Mouse (Mus musculus) heart, adult 2 months (tissue): ENCODE measurements around the gene Bcap29. TPM values are rescaled to one million over a fixed set of nuclear protein-coding genes. Genes with fewer than 3 reads are reported as not detected.

Experiments used
- DNase-seq, 2 experiments: peaks; one replicate each; pipeline ENCODE4 v3.0.0; 2021
- H3K27ac ChIP-seq: fragments of 200-600 bp; 2 replicates; pipeline ENCODE4 v1.8.1; 2022
- H3K27me3 ChIP-seq: fragments of 200-500 bp; 2 replicates; pipeline ENCODE4 v1.6.1; 2012; ENCODE audit warnings: mild to moderate bottlenecking, low read length, inconsistent platforms, mixed read lengths; ENCODE audit not compliant: control insufficient read depth, insufficient read depth
- H3K36me3 ChIP-seq: fragments of 200-500 bp; 2 replicates; pipeline ENCODE4 v1.6.1; 2012; ENCODE audit warnings: low read length, inconsistent platforms; ENCODE audit not compliant: control insufficient read depth, insufficient read depth
- H3K4me1 ChIP-seq: fragments of 200-500 bp; 2 replicates; pipeline ENCODE4 v1.6.1; 2011; ENCODE audit warnings: low read length; ENCODE audit not compliant: control insufficient read depth, insufficient read depth
- H3K4me3 ChIP-seq: fragments of 200-600 bp; 2 replicates; pipeline ENCODE4 v1.8.1; 2022
- H3K79me2 ChIP-seq: fragments of 200-500 bp; replicated peaks from 2 replicates; pipeline ENCODE4 v1.6.1; 2012; ENCODE audit warnings: mild to moderate bottlenecking, inconsistent platforms, low read length, moderate library complexity, mixed read lengths; ENCODE audit not compliant: control insufficient read depth, insufficient read depth
- H3K9ac ChIP-seq: fragments of 200-500 bp; 2 replicates; pipeline ENCODE4 v1.6.1; 2012; ENCODE audit warnings: low read depth, mild to moderate bottlenecking, control low read depth, inconsistent platforms, low read length, mixed read lengths
- CTCF ChIP-seq: fragments of 200-600 bp; IDR thresholded peaks from 2 replicates; pipeline ENCODE4 v1.8.1; 2022; ENCODE audit warnings: antibody characterized with exemption, mild to moderate bottlenecking, moderate library complexity
- EP300 ChIP-seq: fragments of 200-500 bp; IDR thresholded peaks from 2 replicates; pipeline ENCODE4 v1.6.1; 2011; ENCODE audit warnings: low read depth, low read length, control low read depth; ENCODE audit not compliant: insufficient read depth
- POLR2A ChIP-seq: fragments of 200-500 bp; IDR thresholded peaks from 2 replicates; pipeline ENCODE4 v1.6.1; 2011; ENCODE audit warnings: mild to moderate bottlenecking, low read depth, low read length, control low read depth; ENCODE audit not compliant: insufficient read depth
- WGBS: fragments of 180-500 bp; shearing (Covaris S2); methylation state at CpG from one replicate; pipeline ENCODE4 v1.1.7; 2018; 5-methylcytosine and 5-hydroxymethylcytosine counted together
- intact Hi-C: fragments of 180-260 bp; cut with DNase I; formaldehyde crosslinking; loops from one replicate; pipeline ENCODE4 v1.15.1; 2025
- polyA plus RNA-seq: library from polyadenylated mRNA; depleted of rRNA; stranded (reverse); fragments of >200 nt; gene quantifications from 2 replicates; pipeline ENCODE4 v1.2.3, GENCODE M21; 2012; rRNA removed
- total RNA-seq, 2 experiments: library from RNA; stranded (reverse); gene quantifications; 2 replicates each; pipeline ENCODE4 v1.2.3; 2021

The Bcap29 gene
- total and polyA plus RNA-seq, 3 experiments, result 7.9 to 34.3 (median 30.9) TPM

DNA sequence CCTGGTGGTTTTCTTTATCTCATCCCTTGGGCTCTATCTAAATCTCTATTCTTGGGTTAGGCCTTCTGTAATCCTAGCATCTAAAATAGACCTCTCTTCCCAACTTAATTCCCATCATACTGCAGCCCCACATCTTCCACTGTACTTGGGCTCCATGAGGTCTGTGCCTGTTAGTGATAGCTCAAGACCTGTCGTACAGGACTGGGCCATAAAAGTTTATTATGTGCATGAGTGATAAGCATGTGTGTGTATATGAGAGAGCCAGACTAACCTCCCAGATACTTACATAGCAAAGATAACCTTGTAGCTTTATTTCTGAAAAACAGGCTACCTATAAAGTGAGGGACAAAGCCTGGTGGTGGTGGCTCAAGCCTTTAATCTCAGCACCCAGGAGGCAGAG, 80.1 kb downstream of the Bcap29 start:
- Histone ChIP-seq H3K4me1 (no peaks in the 10 kb centered on the region), H3K36me3 (no peaks in the 10 kb centered on the region), H3K4me3 (no peak overlapping the region), H3K79me2 (no peaks in the 10 kb centered on the region), H3K27me3 (peaks cover 8% of the 10 kb centered on the region), H3K27ac (no peak overlapping the region), H3K9ac (no peak overlapping the region)
- intact Hi-C loops, result no loop called here
- WGBS, result 85% methylated on average over 1 of the region's 1 CpGs
- DNase-seq, result no peak
- no peak for TF ChIP-seq EP300
- TF ChIP-seq POLR2A, result no peak
- TF ChIP-seq CTCF, result no peak

DNA sequence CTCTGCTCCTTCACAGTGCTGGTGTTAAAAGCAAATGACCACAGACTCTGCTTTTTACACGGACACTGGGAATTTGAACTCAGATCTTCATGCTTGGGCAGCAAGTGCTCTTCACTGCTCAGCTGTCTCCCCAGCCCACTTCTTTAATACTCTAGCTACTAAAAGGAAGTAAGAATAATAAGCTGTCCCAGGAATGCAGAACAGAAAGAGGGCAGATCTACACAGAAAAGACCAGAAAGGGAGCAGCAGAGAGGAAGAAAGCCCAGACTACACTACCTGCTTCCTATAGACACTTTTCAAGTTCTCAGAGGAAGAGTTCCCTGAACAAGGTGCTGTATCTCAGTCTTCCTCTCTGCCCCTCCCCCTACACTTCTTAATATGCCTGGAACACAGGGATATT, 83.2 kb downstream of the Bcap29 start:
- no peaks in the 10 kb centered on the region for H3K36me3 ChIP-seq
- WGBS, result 55% methylated on average over 1 of the region's 1 CpGs
- no peak overlapping the region for H3K4me3 ChIP-seq
- no peaks in the 10 kb centered on the region for H3K27me3 ChIP-seq
- intact Hi-C loops, result no loop called here
- no peak overlapping the region for H3K9ac ChIP-seq
- H3K4me1 ChIP-seq, result no peaks in the 10 kb centered on the region
- TF ChIP-seq EP300 (no peak), CTCF (no peak), POLR2A (no peak)
- no peak for DNase-seq
- H3K79me2 ChIP-seq, result no peaks in the 10 kb centered on the region
- no peak overlapping the region for H3K27ac ChIP-seq

DNA sequence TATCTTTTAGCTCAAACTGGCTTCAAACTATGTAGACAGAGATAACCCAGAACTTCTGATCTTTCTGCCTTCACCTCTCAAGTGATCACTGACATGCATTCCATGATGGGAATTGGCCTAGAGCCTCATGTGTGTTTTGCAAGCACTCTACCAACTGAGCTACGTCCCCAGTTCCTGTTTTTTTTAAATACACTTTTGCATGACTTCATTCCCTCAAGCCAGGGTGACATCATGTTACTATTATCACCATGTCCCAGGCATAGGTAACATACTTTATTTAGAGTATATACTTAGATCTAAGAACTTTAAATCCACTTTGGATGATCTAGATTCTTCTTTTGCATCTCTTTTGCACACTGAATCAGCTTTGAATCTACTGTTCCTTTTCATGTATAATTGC, 88.4 kb downstream of the Bcap29 start:
- intact Hi-C loops, result no loop called here
- Histone ChIP-seq H3K27me3 (no peaks in the 10 kb centered on the region), H3K4me1 (no peaks in the 10 kb centered on the region), H3K79me2 (no peaks in the 10 kb centered on the region), H3K36me3 (no peaks in the 10 kb centered on the region), H3K27ac (no peak overlapping the region), H3K9ac (no peak overlapping the region), H3K4me3 (no peak overlapping the region)
- TF ChIP-seq POLR2A (no peak), CTCF (no peak), EP300 (no peak)
- 28% methylated on average over 1 of the region's 1 CpGs for WGBS
- no peak for DNase-seq

DNA sequence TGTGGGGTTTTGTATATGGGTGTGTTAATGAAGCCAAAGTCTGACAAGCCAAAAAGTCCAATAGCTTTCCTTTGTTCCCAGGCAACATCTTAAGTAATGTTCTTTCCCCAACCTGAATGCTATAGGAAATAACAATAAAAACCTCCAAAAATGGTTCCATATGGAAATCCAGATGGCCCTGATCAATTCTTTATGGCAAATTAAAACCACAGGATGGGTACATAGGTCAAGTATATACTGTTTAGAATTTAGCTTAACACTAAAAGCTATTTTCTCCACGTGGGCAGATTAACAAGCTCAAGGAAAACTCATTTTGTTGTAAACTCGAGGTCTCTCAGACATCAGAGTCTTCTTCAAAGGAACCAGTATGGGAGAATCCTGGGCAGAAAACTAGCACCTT, 89.2 kb downstream of the Bcap29 start:
- H3K36me3 ChIP-seq, result no peaks in the 10 kb centered on the region
- no peak overlapping the region for H3K9ac ChIP-seq
- DNase-seq, result no peak
- 66% methylated on average over 2 of the region's 2 CpGs for WGBS
- H3K27me3 ChIP-seq, result no peaks in the 10 kb centered on the region
- no peaks in the 10 kb centered on the region for H3K4me1 ChIP-seq
- H3K27ac ChIP-seq, result no peak overlapping the region
- no peaks in the 10 kb centered on the region for H3K79me2 ChIP-seq
- intact Hi-C loops, result no loop called here
- H3K4me3 ChIP-seq, result no peak overlapping the region
- TF ChIP-seq EP300 (no peak), POLR2A (no peak), CTCF (no peak)

DNA sequence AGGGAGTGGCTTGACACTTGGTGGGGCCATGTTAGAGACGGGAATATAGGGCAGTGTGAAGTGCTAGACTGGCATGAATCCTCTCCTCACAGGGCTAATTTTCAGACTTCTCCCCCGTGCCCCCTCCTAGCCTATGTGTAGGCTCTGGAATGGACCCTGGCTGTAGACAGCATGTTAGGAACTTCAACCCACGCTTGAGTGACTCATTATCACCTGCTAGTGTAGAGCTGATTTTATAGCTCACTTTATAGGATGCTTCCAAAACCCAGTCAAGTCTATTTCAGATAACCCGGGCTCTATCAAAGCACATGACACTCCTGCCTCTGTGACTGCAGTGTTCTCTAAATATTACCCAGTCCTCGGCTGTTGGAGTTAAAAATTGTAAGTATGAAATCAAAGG, 92.9 kb downstream of the Bcap29 start:
- Histone ChIP-seq H3K4me3 (no peak overlapping the region), H3K79me2 (no peaks in the 10 kb centered on the region), H3K27ac (no peak overlapping the region), H3K4me1 (no peaks in the 10 kb centered on the region; the same call in 1 of the 2 replicates), H3K27me3 (no peaks in the 10 kb centered on the region), H3K36me3 (no peaks in the 10 kb centered on the region), H3K9ac (no peak overlapping the region)
- TF ChIP-seq POLR2A (no peak), EP300 (no peak), CTCF (no peak)
- WGBS, result 58% methylated on average over 5 of the region's 5 CpGs
- no peak for DNase-seq
- intact Hi-C loops, result no loop called here

Other genes with a start within 250 kb of the Bcap29 start
- gene Slc26a3, start 243.8 kb downstream of the Bcap29 start, total RNA-seq, result 1 to 10 TPM; 1.2 to 1.6 TPM
- gene Slc26a3, start 243.8 kb downstream of the Bcap29 start, polyA plus RNA-seq, result 1.3 and 2.8 TPM in 2 replicates
- 10 to 100 TPM; 11.1 TPM for gene Cbll1, start 135.0 kb downstream of the Bcap29 start, total RNA-seq
- 4.6 and 7.0 TPM in 2 replicates for gene Cbll1, start 135.0 kb downstream of the Bcap29 start, polyA plus RNA-seq
- gene Slc26a4, start 74.7 kb downstream of the Bcap29 start, total RNA-seq, result under 1 TPM; 0.18 to 0.52 TPM
- gene Slc26a4, start 74.7 kb downstream of the Bcap29 start, polyA plus RNA-seq, result 0.12 TPM in 1 of 2 replicates, not detected in the other
- 1 to 10 TPM; 7.9 to 8.8 TPM for gene Dus4l, start 20.2 kb upstream of the Bcap29 start, total RNA-seq
- 3.3 and 5.9 TPM in 2 replicates for gene Dus4l, start 20.2 kb upstream of the Bcap29 start, polyA plus RNA-seq
- 10 to 100 TPM; 55.8 to 58.3 TPM for gene Cog5, start 20.2 kb upstream of the Bcap29 start, total RNA-seq
- 24.7 and 48.2 TPM in 2 replicates for gene Cog5, start 20.2 kb upstream of the Bcap29 start, polyA plus RNA-seq
- 10 to 100 TPM; 19.0 to 29.6 TPM for gene Gpr22, start 79.3 kb upstream of the Bcap29 start, total RNA-seq
- 12.4 and 37.9 TPM in 2 replicates for gene Gpr22, start 79.3 kb upstream of the Bcap29 start, polyA plus RNA-seq